22 mouse cellular contexts compared by ENCODE assay signal in genomic region chr3:85667683-85668082, GRCm38 (mm10).
"Had no signal": no experiment of that assay in that cellular context is flagged by ENCODE, and none has a peak within 500 bp of the region (broad histone marks: within the 10 kb centered on the region; RNA-seq: fewer than 3 reads in every experiment).

No protein-coding gene starts in this region.

- H3K36me3 ChIP-seq: limb, embryonic 10.5 days; limb, embryonic 13.5 days; liver, embryonic 12.5 days; liver, embryonic 15.5 days; lung, embryonic 15.5 days; midbrain, embryonic 10.5 days; neural tube, embryonic 12.5 days; neural tube, embryonic 15.5 days; stomach, embryonic 15.5 days had no signal

- H3K27me3 ChIP-seq: liver, embryonic 15.5 days; lung, embryonic 15.5 days; neural tube, embryonic 12.5 days; neural tube, embryonic 15.5 days; stomach, embryonic 15.5 days had no signal

- H3K4me2 ChIP-seq: limb, embryonic 13.5 days; liver, embryonic 12.5 days; liver, embryonic 15.5 days; lung, embryonic 15.5 days; neural tube, embryonic 12.5 days; neural tube, embryonic 15.5 days; stomach, embryonic 15.5 days had no signal

- H3K4me1 ChIP-seq: limb, embryonic 10.5 days; limb, embryonic 13.5 days; liver, embryonic 12.5 days; liver, embryonic 15.5 days; lung, embryonic 15.5 days; midbrain, embryonic 10.5 days; neural tube, embryonic 12.5 days had no signal

- H3K4me3 ChIP-seq: limb, embryonic 10.5 days; limb, embryonic 13.5 days; liver, embryonic 12.5 days; liver, embryonic 15.5 days; lung, embryonic 15.5 days; megakaryocyte, embryonic 14.5 days; midbrain, embryonic 10.5 days; neural tube, embryonic 12.5 days; neural tube, embryonic 15.5 days; stomach, embryonic 15.5 days had no signal

- H3K9ac ChIP-seq: limb, embryonic 13.5 days; liver, embryonic 12.5 days; liver, embryonic 15.5 days; lung, embryonic 15.5 days; neural tube, embryonic 12.5 days; neural tube, embryonic 15.5 days; stomach, embryonic 15.5 days had no signal

- H3K9me3 ChIP-seq: limb, embryonic 10.5 days; limb, embryonic 13.5 days; liver, embryonic 12.5 days; liver, embryonic 15.5 days; lung, embryonic 15.5 days; megakaryocyte, embryonic 14.5 days; midbrain, embryonic 10.5 days; neural tube, embryonic 12.5 days; neural tube, embryonic 15.5 days; stomach, embryonic 15.5 days had no signal

- ATAC-seq: liver, embryonic 12.5 days had no signal

- H3K27ac ChIP-seq: limb, embryonic 10.5 days; limb, embryonic 13.5 days; liver, embryonic 12.5 days; liver, embryonic 15.5 days; lung, embryonic 15.5 days; midbrain, embryonic 10.5 days; neural tube, embryonic 12.5 days; stomach, embryonic 15.5 days had no signal

- DNase-seq: kidney, adult 18-20 months; kidney, adult 9 months; kidney, postnatal 14 days; liver; lung, adult 18-20 months; lung, postnatal 10 days; lung, postnatal 36 days; midbrain, embryonic 14.5 days; right cerebral cortex, adult 18-20 months; right cerebral cortex, postnatal 14 days; right cerebral cortex, postnatal 4 days; thymus, postnatal 25 days had no signal
